Mouse (Mus musculus) hindbrain, embryonic 12.5 days (tissue): Measurements from ENCODE around the gene Nceh1. TPM values are rescaled to one million over a fixed set of nuclear protein-coding genes. Genes with fewer than 3 reads are reported as not detected.

ENCODE experiments used
- ATAC-seq: fragments of 200-750 bp; cut with Nextera tagmentation; 2 replicates; pipeline ENCODE4 v1.8.0; 2017; ENCODE audit warnings: moderate TSS enrichment; ENCODE audit not compliant: low FRiP score
- H3K27ac ChIP-seq: fragments of 300-500 bp; sonication (generic); 2 replicates; pipeline ENCODE4 v1.5.1; 2016; ENCODE audit warnings: mild to moderate bottlenecking
- H3K27me3 ChIP-seq: fragments of 300-500 bp; sonication (generic); 2 replicates; pipeline ENCODE4 v1.6.1; 2016; ENCODE audit warnings: mild to moderate bottlenecking
- H3K36me3 ChIP-seq: fragments of 300-500 bp; sonication (generic); 2 replicates; pipeline ENCODE4 v1.6.1; 2016; ENCODE audit warnings: mild to moderate bottlenecking
- H3K4me1 ChIP-seq: fragments of 300-500 bp; sonication (generic); 2 replicates; pipeline ENCODE4 v1.6.1; 2016
- H3K4me2 ChIP-seq: fragments of 300-500 bp; sonication (generic); replicated peaks from 2 replicates; pipeline ENCODE4 v1.6.1; 2016; ENCODE audit warnings: mild to moderate bottlenecking
- H3K4me3 ChIP-seq: fragments of 300-500 bp; sonication (generic); 2 replicates; pipeline ENCODE4 v1.5.1; 2016; ENCODE audit warnings: mild to moderate bottlenecking
- H3K9ac ChIP-seq: fragments of 300-500 bp; sonication (generic); 2 replicates; pipeline ENCODE4 v1.6.1; 2016; ENCODE audit warnings: mild to moderate bottlenecking, moderate library complexity
- H3K9me3 ChIP-seq: fragments of 300-500 bp; sonication (generic); replicated peaks from 2 replicates; pipeline ENCODE4 v1.6.1; 2016; ENCODE audit warnings: mild to moderate bottlenecking
- WGBS: fragments of 180-500 bp; shearing (Covaris S2); methylation state at CpG from one replicate; pipeline ENCODE4 v1.1.7; 2016; 5-methylcytosine and 5-hydroxymethylcytosine counted together
- polyA plus RNA-seq: library from polyadenylated mRNA; unstranded; fragments of >200 nt; fragmentation: Nextera tagmentation; extraction: Ambion mirVana; gene quantifications from 2 replicates; pipeline ENCODE4 v1.2.1, GENCODE M21; 2016

Nceh1 gene
- polyA plus RNA-seq, 1 experiment from 2014 or later, result 5.6 TPM

DNA sequence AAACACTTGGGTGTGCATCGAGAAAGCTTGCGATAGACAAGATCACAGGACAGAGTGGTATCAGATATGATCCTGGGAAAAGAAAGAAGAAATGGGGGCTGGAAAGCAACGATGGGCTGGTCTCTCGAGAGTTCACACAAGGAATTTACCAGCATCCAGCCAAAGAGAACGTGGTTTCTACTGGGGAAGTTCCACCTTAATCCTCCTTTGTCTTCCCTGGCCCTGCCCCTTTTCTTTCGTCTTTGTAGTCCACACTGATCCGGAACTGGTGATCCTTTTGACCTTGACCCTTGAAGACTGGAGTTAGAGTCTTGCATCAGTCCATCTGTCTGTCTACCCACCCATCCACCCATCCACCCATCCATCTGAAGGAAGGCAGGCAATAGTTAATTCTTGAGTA, 34.6 kb downstream of the Nceh1 start:
- Histone ChIP-seq H3K4me2 (no peak overlapping the region), H3K9me3 (no peaks in the 10 kb centered on the region), H3K27me3 (no peaks in the 10 kb centered on the region), H3K9ac (no peak overlapping the region), H3K4me3 (no peak overlapping the region), H3K36me3 (no peaks in the 10 kb centered on the region), H3K27ac (no peak overlapping the region), H3K4me1 (no peaks in the 10 kb centered on the region)
- ATAC-seq, result no peak
- 72% methylated on average over 7 of the region's 7 CpGs for WGBS

DNA sequence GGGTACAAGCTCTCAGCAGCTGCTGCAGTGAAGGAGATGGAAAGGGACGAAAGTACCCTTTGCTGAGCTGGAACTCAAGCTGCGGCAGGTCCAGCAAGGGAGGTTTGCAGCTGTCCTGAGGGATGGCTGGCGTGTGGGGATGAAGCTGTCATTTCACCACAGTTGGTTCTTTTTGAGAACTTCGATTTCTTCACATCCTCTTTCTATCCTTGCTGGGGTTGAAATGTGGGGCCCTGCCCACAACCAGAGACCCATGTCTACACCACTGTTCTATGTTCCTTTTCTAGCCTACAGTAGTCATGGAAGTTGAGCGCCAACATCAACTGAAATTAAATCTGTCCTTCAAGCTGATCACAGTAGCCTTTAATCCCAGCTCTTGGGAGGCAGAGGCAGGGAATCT, 35.8 kb downstream of the Nceh1 start:
- Histone ChIP-seq H3K4me2 (no peak overlapping the region), H3K9me3 (no peaks in the 10 kb centered on the region), H3K36me3 (no peaks in the 10 kb centered on the region), H3K27me3 (no peaks in the 10 kb centered on the region), H3K27ac (no peak overlapping the region), H3K9ac (no peak overlapping the region), H3K4me1 (no peaks in the 10 kb centered on the region), H3K4me3 (no peak overlapping the region)
- 90% methylated on average over 5 of the region's 5 CpGs for WGBS
- no peak for ATAC-seq

DNA sequence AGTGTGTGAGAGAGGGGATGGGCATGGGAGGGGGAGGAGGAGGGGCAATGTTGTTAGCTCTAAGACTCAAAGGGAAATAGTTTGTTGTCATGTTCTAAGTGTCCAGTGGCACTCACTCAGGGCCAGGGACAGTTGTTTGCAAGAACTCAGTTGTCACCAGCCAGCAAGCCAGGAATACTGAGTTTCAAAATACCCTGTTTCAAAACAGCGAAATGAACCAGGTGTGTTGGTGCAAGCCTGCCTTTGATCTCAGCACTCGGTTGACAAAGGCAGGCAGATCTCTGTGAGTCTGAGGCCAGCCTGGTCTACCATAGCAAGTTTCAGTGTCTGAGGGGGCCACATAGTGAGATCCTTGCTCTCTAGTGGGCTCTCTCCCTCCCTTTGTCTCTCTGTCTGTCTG, 39.3 kb downstream of the Nceh1 start:
- 80% methylated on average over 2 of the region's 2 CpGs for WGBS
- Histone ChIP-seq H3K36me3 (no peaks in the 10 kb centered on the region), H3K9me3 (no peaks in the 10 kb centered on the region), H3K4me2 (no peak overlapping the region), H3K9ac (no peak overlapping the region), H3K4me1 (no peaks in the 10 kb centered on the region), H3K4me3 (no peak overlapping the region), H3K27me3 (no peaks in the 10 kb centered on the region), H3K27ac (no peak overlapping the region)
- no peak for ATAC-seq

- Histone ChIP-seq H3K4me2 (no peak overlapping the region), H3K4me3 (no peak overlapping the region), H3K36me3 (no peaks in the 10 kb centered on the region), H3K27me3 (no peaks in the 10 kb centered on the region), H3K4me1 (no peaks in the 10 kb centered on the region), H3K9me3 (no peaks in the 10 kb centered on the region), H3K27ac (no peak overlapping the region), H3K9ac (no peak overlapping the region)
- 84% methylated on average over 17 of the region's 17 CpGs for WGBS
- no peak for ATAC-seq
Observed at GRCm38 (mm10) chr3:27222488-27222887, 39.7 kb downstream of the Nceh1 start.

DNA sequence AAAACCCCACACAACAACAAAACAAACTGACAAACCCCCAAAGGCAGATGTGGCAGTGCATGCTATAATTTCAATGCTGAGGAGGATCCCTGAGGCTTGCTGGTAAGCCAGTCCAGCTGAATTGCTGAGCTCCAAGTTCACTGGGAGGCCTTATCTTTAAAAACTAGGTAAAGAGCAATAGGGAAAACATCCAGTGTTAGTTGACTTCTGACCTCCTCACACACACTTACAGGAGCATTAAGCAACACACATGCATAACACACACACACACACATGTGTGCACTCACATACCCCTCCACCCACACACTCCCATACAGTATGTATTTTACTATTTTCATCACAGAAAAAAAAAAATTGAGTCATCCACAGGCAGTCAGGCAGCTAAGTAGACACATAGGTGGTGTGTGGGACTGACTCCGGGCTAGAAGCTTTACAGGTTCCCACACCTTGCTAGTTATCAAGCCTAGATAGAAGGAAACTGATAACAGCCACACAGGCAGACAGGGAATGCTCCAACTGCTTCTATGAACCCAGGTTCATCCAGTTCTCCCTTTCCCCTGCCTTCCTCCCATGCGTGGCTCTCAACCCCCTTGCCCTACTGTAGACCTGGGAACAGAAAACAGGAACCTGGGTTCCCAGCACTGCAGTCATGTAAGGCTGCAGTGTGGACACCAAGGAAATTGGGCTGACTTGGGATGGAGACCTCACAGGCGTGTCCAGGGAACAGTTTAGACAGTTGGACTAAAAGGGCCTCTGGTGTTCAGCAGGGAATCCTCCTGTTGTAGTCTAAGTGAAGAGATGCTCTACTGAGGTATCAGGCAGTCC, 45.1 kb downstream of the Nceh1 start:
- no peaks in the 10 kb centered on the region for H3K27me3 ChIP-seq
- H3K4me3 ChIP-seq, result no peak overlapping the region
- no peaks in the 10 kb centered on the region for H3K4me1 ChIP-seq
- H3K9ac ChIP-seq, result no peak overlapping the region
- H3K27ac ChIP-seq, result no peak overlapping the region
- no peak overlapping the region for H3K4me2 ChIP-seq
- 89% methylated on average over 3 of the region's 3 CpGs for WGBS
- no peaks in the 10 kb centered on the region for H3K9me3 ChIP-seq
- no peaks in the 10 kb centered on the region for H3K36me3 ChIP-seq
- ATAC-seq, result no peak

- Histone ChIP-seq H3K27me3 (no peaks in the 10 kb centered on the region), H3K27ac (no peak overlapping the region), H3K9ac (no peak overlapping the region), H3K4me2 (no peak overlapping the region), H3K4me3 (no peak overlapping the region), H3K4me1 (no peaks in the 10 kb centered on the region), H3K9me3 (no peaks in the 10 kb centered on the region), H3K36me3 (no peaks in the 10 kb centered on the region)
- 78% methylated on average over 11 of the region's 11 CpGs for WGBS
- no peak for ATAC-seq
Observed at GRCm38 (mm10) chr3:27228530-27229309, 46.0 kb downstream of the Nceh1 start.

- Histone ChIP-seq H3K27ac (no peak overlapping the region), H3K4me1 (no peaks in the 10 kb centered on the region), H3K4me2 (no peak overlapping the region), H3K4me3 (no peak overlapping the region), H3K27me3 (no peaks in the 10 kb centered on the region), H3K9me3 (no peaks in the 10 kb centered on the region), H3K36me3 (no peaks in the 10 kb centered on the region), H3K9ac (no peak overlapping the region)
- 81% methylated on average over 4 of the region's 4 CpGs for WGBS
- no peak for ATAC-seq
Observed at GRCm38 (mm10) chr3:27233361-27233760, 50.6 kb downstream of the Nceh1 start.

DNA sequence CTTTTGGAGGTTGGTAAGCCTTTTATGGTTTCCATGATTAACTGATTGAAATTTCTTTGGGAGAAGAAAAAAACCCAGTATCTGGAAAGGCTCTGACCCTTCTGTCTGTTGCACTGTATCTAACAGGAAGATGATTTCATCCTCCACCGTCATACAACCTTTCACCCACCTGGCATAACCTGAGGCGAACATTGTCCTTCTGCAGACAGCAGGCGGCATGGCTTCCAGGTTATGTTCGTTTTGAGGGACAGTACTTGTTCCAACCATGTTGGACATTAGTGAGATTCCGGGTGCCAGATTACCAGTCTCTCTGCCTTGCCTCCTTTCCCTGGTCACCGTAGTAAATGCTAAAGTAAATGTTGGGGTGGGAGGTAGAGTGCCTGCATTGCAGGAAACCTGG, 51.1 kb downstream of the Nceh1 start:
- Histone ChIP-seq H3K27ac (no peak overlapping the region), H3K36me3 (no peaks in the 10 kb centered on the region), H3K4me2 (no peak overlapping the region), H3K4me3 (no peak overlapping the region), H3K27me3 (no peaks in the 10 kb centered on the region), H3K9ac (no peak overlapping the region), H3K4me1 (no peaks in the 10 kb centered on the region), H3K9me3 (no peaks in the 10 kb centered on the region)
- 90% methylated on average over 6 of the region's 6 CpGs for WGBS
- ATAC-seq, result no peak

- H3K27me3 ChIP-seq, result no peaks in the 10 kb centered on the region
- no peak overlapping the region for H3K4me3 ChIP-seq
- WGBS, result 69% methylated on average over 1 of the region's 1 CpGs
- ATAC-seq, result no peak
- H3K9ac ChIP-seq, result no peak overlapping the region
- no peaks in the 10 kb centered on the region for H3K9me3 ChIP-seq
- no peak overlapping the region for H3K4me2 ChIP-seq
- no peaks in the 10 kb centered on the region for H3K36me3 ChIP-seq
- H3K4me1 ChIP-seq, result no peaks in the 10 kb centered on the region
- H3K27ac ChIP-seq, result no peak overlapping the region
Observed at GRCm38 (mm10) chr3:27234976-27235375, 52.2 kb downstream of the Nceh1 start.

GRCm38 (mm10) chr3:27237226-27237625, 54.5 kb downstream of the Nceh1 start:
- H3K36me3 ChIP-seq, result peaks cover 5% of the 10 kb centered on the region
- 0 out of 2 replicates have a peak, but pooled peaks have one; percentile 50 for ATAC-seq
- H3K4me3 ChIP-seq, result no peak overlapping the region
- no peaks in the 10 kb centered on the region for H3K27me3 ChIP-seq
- no peak overlapping the region for H3K9ac ChIP-seq
- H3K9me3 ChIP-seq, result no peaks in the 10 kb centered on the region
- 14% methylated on average over 2 of the region's 2 CpGs for WGBS
- no peaks in the 10 kb centered on the region for H3K4me1 ChIP-seq
- H3K27ac ChIP-seq, result no peak overlapping the region
- no peak overlapping the region for H3K4me2 ChIP-seq

DNA sequence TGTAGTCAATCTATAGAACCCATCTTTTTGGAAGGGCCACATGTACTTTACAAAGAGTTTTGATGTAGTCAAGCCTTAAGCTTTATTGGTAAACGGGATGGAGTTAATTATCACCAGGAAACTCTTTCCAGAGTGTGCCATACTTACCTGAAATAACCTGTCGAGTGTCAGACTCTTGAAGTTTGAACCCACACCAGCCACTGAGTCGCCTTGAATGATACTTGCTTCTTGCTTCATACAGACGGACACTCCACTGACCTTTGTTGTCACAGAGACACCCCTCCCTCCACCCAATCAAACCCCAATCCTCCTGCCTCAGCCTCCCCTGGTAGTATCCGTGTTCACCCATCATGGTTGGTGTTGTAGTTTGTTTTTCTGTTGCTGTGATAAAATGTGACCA, 55.8 kb downstream of the Nceh1 start:
- H3K9me3 ChIP-seq, result no peaks in the 10 kb centered on the region
- H3K36me3 ChIP-seq, result peaks cover 5% of the 10 kb centered on the region
- 87% methylated on average over 5 of the region's 5 CpGs for WGBS
- no peaks in the 10 kb centered on the region for H3K27me3 ChIP-seq
- ATAC-seq, result no peak
- H3K4me2 ChIP-seq, result no peak overlapping the region
- no peak overlapping the region for H3K9ac ChIP-seq
- H3K27ac ChIP-seq, result no peak overlapping the region
- no peak overlapping the region for H3K4me3 ChIP-seq
- no peaks in the 10 kb centered on the region for H3K4me1 ChIP-seq

DNA sequence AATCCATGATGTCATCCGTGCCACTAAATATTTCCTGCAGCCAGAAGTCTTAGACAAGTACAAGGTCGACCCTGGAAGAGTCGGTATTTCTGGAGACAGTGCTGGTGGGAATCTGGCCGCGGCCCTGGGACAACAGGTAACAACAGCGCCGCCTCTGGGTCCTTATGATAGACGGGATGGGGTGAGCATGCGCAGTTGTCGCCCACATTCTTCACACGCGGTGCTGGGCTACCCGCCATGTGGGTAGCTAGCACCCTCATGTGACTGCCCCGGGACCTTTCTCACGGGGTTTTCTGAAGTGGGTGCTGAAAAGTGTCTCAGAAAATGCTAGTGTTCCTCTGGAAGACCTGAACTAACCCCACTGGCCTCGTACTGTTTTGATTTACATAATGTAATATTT, 56.8 kb downstream of the Nceh1 start:
- peaks cover 5% of the 10 kb centered on the region for H3K36me3 ChIP-seq
- no peak overlapping the region for H3K4me3 ChIP-seq
- H3K9ac ChIP-seq, result no peak overlapping the region
- no peaks in the 10 kb centered on the region for H3K4me1 ChIP-seq
- H3K9me3 ChIP-seq, result no peaks in the 10 kb centered on the region
- no peak for ATAC-seq
- WGBS, result 93% methylated on average over 16 of the region's 16 CpGs
- no peak overlapping the region for H3K27ac ChIP-seq
- H3K4me2 ChIP-seq, result no peak overlapping the region
- H3K27me3 ChIP-seq, result no peaks in the 10 kb centered on the region

- ATAC-seq, result no peak
- no peak overlapping the region for H3K4me2 ChIP-seq
- H3K36me3 ChIP-seq, result peaks cover 5% of the 10 kb centered on the region
- no peak overlapping the region for H3K9ac ChIP-seq
- no peak overlapping the region for H3K27ac ChIP-seq
- H3K4me1 ChIP-seq, result no peaks in the 10 kb centered on the region
- 93% methylated on average over 9 of the region's 9 CpGs for WGBS
- H3K9me3 ChIP-seq, result no peaks in the 10 kb centered on the region
- H3K27me3 ChIP-seq, result no peaks in the 10 kb centered on the region
- H3K4me3 ChIP-seq, result no peak overlapping the region
Observed at GRCm38 (mm10) chr3:27241864-27242263, 59.1 kb downstream of the Nceh1 start.
